Mouse (Mus musculus) embryo, embryonic 11 days (tissue): Measurements from ENCODE around the gene Cxcl2.
A peak's percentile ranks its signal among the peaks of the same experiment; 100 is the strongest.

Source experiments
- DNase-seq: peaks from one replicate; pipeline ENCODE4 v3.0.0-alpha.2; 2015

Cxcl2 gene

GRCm38 (mm10) chr5:90897429-90897828 lies 6.2 kb upstream of the Cxcl2 start:
- no peak for DNase-seq

- no peak for DNase-seq
These were observed 4.4 kb upstream of the Cxcl2 start for GRCm38 (mm10) chr5:90899308-90899707.

- no peak for DNase-seq
These were observed 3.5 kb upstream of the Cxcl2 start for GRCm38 (mm10) chr5:90900147-90900546.

- no peak for DNase-seq
These were observed 3.0 kb upstream of the Cxcl2 start for GRCm38 (mm10) chr5:90900688-90901087.

GRCm38 (mm10) chr5:90902380-90903260 lies 1.1 kb upstream of the Cxcl2 start:
- DNase-seq, result peak; percentile 50

- DNase-seq, result peak; percentile 81
These were observed 5.3 kb downstream of the Cxcl2 start for GRCm38 (mm10) chr5:90908983-90909382.

- no peak for DNase-seq
These were observed 15.8 kb downstream of the Cxcl2 start for GRCm38 (mm10) chr5:90919495-90919894.

GRCm38 (mm10) chr5:90922958-90923357 lies 19.3 kb downstream of the Cxcl2 start:
- DNase-seq, result no peak

- DNase-seq, result no peak
These were observed 26.9 kb downstream of the Cxcl2 start for GRCm38 (mm10) chr5:90930546-90930945.

GRCm38 (mm10) chr5:90930971-90931851 lies 27.5 kb downstream of the Cxcl2 start, which contains the start of gene Mthfd2l:
TSS of gene Mthfd2l (plus strand) at chr5:90931117.
- peak; percentile 95 for DNase-seq

GRCm38 (mm10) chr5:90931911-90932310 lies 28.2 kb downstream of the Cxcl2 start:
- DNase-seq, result peak; percentile 50

- no peak for DNase-seq
These were observed 33.0 kb downstream of the Cxcl2 start for GRCm38 (mm10) chr5:90936706-90937105.

- no peak for DNase-seq
These were observed 41.8 kb downstream of the Cxcl2 start for GRCm38 (mm10) chr5:90945453-90945852.

- DNase-seq, result no peak
These were observed 45.8 kb downstream of the Cxcl2 start for GRCm38 (mm10) chr5:90949499-90949898.

- DNase-seq, result no peak
These were observed 47.8 kb downstream of the Cxcl2 start for GRCm38 (mm10) chr5:90951475-90951874.

- DNase-seq, result peak; percentile 16
These were observed 49.2 kb downstream of the Cxcl2 start for GRCm38 (mm10) chr5:90952731-90953481.
